Mouse (Mus musculus) gastrocnemius, adult 18-20 months (tissue): ENCODE measurements at regions not wholly inside any gene's neighbourhood (a gene's known extent, or its start where the extent isn't known, plus 50 kb on each side); places are given as distances from the start of the nearest gene placed in this dataset.

ENCODE experiments used
- DNase-seq: peaks from one replicate; pipeline ENCODE4 v3.0.0; 2021; ENCODE audit warnings: low spot score

DNA sequence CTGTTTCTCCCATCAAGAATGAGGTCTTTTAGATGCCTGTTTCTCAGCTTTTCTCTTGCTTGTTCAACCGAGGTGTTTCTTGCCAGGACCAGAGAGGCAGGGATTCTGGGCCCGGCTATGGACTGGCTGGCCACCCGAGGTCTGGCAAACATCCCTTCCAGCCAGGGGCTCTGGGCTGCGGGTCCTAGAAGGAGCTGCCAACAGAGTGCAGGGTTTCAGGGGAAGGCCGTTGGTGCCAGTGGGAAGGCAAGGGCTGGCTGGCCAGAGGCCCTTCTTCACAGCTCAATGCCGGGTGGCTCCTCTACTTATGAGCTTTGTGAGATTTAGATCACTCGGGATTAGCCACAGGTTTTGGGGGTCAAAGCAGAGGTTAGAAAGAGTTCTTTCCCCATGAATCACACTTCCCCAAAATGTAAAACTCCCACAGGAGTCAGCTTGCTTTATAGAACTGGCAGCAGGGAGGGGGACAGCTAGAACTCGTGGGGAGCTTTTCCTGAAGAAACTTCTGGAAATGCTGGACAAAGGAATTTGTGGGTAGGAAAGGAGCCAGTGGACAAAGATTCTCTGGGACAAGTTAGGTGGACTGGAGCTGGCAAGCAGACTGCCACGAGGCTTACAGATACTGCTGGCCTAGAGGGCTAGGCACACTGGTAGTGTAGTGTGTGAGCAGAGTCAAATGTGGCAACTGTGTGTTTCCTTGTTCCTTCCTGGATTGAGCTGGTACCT lies 104.1 kb upstream of the Vps8 start:
- no peak for DNase-seq

DNA sequence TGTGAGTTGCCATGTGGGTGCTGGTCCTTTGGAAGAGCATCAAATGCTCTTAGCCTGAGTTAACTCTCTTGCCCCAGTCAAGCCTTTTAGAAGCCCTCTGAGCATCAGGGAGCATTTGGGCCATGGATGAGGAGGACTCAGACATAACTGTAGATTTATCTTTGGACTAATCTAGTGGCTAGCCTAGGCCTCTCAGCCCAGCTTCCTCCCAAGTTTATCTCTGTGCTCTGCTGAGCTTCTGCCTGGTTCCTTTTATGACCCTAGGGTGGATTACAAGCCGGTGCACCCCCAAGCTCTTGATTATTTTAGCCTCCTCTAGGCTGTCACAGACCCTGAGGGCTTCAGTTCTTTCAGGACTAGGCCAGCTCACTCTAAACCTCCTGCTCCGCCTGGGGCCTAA lies 102.6 kb upstream of the Vps8 start:
- DNase-seq, result no peak

DNA sequence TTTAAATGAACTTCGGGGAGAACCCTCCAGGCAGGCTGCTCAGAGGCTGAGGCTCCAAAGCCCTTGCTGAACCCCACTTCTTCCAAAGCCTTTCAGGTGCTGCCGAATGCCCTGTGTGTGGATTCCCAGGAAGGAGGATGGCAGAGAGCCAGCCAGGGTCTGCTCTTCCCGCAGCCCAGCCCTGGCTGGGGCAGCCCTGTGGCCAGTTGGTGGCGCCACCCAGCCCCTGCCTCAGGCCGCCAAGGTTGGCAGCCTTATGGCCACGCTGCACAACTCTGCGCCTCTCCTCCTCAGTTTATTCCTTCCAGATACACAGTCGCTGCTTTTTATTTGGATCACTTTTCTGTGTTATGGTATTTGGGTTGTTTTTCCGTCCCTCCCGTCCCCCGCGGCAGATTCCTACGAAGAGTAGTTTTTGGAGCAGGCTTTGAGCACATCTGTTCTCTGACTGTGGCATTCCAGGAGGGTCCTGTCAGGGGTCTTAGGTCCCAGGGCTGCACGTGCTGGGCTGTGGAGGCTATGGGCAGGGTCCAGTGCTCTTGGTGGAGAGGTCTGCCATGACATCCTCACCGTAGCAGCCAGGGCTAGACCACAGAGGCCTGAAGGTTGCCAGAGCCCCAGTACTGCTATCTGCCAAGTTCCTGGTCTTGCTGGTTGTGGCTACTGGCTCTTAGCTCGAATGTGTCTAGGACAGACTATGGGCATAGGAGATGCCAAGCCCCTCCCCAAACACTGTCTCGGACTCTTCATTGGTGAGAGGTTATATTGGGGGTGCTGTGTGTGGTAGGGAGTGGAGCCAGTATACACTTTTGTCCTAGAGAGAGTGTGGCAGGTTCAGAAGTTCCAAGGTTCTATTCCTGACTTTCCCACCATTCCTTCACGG lies 101.5 kb upstream of the Vps8 start:
- no peak for DNase-seq

- DNase-seq, result no peak
These were observed 100.5 kb upstream of the Vps8 start for GRCm38 (mm10) chr16:21322437-21322836.

DNA sequence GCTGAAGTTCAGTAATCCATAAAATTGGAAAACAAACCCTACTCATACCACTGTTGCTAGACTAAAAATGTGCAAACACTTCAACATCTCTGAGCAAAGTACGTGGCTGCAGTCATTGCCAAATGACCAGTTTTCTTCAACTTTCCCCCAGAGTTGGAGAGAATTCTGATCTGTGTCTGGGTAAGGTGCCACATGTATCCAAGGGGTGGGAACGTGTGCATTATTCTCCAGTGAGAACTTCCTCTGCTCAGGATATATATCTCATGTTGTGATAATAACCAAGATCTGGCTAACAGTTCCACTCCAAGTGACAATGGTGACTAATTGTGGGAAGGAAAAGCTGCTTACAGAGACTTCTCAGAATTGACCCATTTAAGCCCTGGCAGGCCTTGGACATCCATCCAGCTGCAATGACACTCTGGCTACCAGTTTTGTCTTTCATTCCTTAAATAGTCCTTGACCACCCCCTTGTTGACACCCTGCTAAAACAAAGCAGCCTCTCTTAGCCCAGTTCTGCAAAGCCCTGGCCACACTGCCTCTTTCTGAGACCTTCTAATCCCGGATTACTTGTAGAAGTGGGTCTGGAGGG lies 99.4 kb upstream of the Vps8 start:
- no peak for DNase-seq

- DNase-seq, result no peak
These were observed 94.9 kb upstream of the Vps8 start for GRCm38 (mm10) chr16:21327969-21328368.

DNA sequence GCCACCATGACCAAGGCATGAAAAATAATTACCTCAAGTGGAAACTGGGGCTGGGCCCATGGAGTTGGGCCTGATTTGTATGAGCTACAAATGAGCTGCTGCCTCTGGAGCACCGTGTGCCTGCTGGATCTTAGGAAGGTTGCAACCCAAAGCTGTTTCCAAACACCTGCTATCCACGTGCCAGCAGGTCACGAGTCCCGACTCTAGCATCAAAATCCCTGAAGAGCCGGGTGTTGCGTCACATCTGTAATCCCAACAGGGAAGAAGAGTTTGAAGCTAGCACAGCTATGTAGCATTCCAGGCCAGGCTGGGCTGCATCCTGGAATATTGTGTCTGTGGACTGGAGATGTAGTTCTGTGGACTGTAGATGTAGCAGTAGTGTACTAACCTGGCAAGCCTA lies 93.7 kb upstream of the Vps8 start:
- no peak for DNase-seq

GRCm38 (mm10) chr16:21331229-21331628 lies 91.7 kb upstream of the Vps8 start:
- DNase-seq, result no peak

- no peak for DNase-seq
These were observed 90.5 kb upstream of the Vps8 start for GRCm38 (mm10) chr16:21332411-21332810.

- DNase-seq, result no peak
These were observed 90.1 kb upstream of the Vps8 start for GRCm38 (mm10) chr16:21332862-21333222.

- DNase-seq, result peak; percentile 89
These were observed 89.5 kb upstream of the Vps8 start for GRCm38 (mm10) chr16:21333223-21333951.

GRCm38 (mm10) chr16:21339061-21339459 lies 83.9 kb upstream of the Vps8 start:
- DNase-seq, result no peak

DNA sequence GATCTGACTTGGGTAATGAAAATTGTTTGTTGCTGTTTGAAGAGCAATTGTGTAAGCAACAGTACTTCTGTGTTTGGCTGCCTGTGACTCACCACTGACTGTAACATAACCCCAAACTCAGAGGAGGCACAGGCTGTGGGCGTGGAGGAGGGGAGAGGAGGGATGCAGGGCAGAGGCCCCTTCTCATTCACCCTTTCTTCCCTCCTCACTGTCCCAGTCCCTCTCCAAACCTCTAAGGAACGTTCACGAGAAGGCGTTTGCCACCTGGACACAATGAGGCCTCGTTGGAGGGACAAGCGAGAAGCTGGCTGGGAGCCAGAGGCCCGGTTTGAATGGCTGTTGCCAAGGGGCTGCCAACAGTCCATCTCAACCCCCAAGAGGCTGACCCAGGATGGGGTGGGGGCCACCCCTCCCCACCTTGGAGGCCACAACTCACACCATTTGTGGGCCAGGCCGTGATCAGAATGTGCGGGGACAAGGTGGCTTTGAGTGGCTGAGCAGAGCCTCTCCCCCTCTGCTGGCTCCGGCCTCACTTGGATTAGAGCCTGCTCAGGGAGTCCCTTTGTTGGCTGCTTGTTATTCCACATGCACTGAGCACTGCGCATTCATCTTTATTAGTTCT lies 83.3 kb upstream of the Vps8 start:
- DNase-seq, result peak; percentile 46

DNA sequence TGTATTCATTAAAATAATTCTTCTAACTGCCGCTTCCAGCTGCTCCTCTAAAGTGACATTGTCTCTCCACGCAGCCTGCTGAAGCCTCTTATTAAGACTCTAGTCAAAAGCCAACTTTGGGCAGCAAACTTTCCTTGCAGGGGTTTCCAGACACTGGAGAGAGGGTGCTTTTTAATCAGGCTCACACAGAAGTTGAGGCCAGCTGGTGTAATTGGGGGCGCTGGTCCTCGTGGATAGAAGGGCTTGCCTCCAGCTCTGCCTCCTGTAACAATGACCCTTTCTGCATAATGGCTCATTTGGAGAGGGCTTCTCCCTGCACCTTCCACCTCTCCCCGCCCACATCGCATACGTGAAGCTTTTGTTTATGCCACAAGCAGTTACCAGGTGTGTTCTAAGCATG lies 82.8 kb upstream of the Vps8 start:
- no peak for DNase-seq

- no peak for DNase-seq
These were observed 73.0 kb upstream of the Vps8 start for GRCm38 (mm10) chr16:21349869-21350268.

DNA sequence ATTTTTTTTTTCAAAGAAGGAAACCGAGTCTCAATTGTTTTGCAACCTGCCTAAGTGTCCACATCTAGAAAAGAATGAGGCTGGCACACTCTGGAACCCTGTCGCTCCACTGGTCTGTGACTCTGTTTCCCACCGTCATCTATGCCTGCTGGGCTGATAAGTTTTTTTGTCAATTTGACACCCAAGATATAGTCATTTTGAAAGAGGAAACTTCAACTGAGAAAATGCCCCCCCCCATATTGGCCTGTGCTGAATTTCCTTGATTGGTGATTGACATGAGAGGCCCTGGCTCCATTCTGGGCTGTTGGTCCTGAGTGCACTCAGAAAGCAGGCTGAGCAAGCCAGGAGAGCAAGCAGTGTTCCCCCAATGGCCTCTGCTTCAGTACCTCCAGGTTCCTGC lies 71.6 kb upstream of the Vps8 start:
- no peak for DNase-seq

- DNase-seq, result no peak
These were observed 69.8 kb upstream of the Vps8 start for GRCm38 (mm10) chr16:21353111-21353510.

DNA sequence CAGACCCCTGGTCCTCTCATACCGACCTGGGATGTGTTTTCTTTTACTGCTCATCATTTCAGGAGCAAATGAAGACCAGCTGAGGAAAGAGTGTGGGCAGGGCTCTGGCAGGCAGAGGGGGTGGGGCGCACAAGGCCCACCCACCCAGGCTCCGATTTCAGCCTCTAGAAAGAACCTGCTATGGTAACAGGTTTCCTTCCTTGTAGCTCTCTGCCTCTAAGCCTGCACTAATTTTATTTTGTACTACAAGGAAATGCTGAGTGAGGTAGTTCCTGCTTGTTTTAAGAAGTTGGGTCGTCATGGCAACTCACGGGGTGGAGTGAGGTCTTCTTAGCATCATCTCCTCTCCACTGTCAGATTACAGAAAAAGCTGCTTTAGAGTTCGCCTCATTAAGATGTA lies 69.4 kb upstream of the Vps8 start:
- DNase-seq, result no peak

DNA sequence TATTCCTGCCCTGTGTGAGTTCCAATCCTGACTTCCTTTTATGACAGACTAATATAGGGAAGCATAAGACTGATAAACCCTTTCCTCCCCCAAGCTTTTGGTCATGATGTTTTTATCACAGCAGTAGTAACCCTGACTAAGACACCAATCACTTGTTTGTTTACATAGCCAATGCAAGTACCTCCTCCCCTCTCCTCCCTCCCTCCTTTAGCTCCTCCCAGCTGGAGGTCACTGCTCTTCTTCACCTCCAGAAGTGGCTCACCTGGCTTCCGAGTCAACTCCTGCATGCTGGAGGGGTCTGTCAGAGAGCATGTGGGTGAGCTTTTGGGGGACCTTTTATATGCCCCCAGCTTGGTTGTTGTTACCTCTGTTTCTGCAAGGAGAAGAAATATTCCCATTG lies 67.3 kb upstream of the Vps8 start:
- DNase-seq, result no peak

DNA sequence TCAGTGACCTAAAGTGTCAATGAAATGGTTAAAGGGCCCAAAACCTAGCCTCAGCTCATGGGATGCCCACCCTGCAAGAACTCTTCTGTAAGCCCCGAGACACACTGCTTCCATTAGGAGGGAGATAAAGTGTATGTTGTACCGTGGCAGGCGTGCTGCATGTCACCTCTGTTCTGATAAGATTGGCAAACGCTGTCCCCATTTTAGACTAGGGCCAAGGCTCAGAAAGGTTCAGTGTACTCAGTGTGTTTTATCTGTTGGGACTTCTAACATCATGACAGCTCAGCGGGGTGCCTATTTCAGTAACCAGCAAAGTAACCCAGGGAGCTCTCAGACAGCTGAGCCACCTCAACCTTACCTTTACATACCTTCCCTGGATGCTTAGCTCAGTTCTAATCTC lies 65.5 kb upstream of the Vps8 start:
- DNase-seq, result no peak

DNA sequence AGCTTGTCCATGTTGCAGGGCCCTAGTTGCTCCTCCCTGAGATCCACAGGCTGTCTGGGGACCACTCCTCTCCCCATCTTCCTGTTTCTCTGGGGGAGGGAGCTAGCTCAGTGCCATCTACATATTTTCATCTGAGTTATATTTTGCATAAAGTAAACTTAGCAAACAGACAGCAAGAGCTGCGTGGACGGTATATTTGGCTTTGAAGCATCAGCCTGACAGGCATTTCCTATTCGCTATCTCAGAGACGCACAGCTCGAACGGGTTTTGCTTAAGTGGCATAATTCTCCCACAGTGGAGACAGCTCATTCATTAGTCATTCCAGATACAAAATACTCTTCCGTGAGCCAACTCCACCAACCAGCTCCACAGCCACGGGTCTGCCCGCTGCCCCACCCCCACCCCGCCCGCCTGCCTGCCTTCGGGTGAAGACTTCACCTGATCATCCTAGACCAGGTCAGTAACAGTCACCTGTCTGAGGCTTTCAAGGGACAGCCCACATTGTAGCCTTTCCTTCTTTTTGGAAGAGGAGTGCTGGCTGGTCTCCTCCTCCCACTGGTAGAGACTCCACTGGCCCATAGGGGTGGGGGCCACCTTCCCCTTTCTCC lies 64.5 kb upstream of the Vps8 start:
- DNase-seq, result no peak
